Mouse (Mus musculus): ENCODE results near the gene Sin3a.
A peak's percentile ranks its signal among the peaks of the same experiment; 100 is the strongest.

Gene Sin3a

GRCm38 (mm10) chr9:57071801-57072351 lies at the start of gene Sin3a:
Sin3a (plus strand) TSS chr9:57072040.
- DNase-seq (ENCODE audit: low read depth, low spot score) = peak; percentile 93

GRCm38 (mm10) chr9:57031756-57032155 lies 40.1 kb upstream of the Sin3a start:
- DNase-seq (ENCODE audit: low read depth, low spot score) = no peak

GRCm38 (mm10) chr9:57056237-57056636 lies 15.6 kb upstream of the Sin3a start:
- peak; percentile 50 for DNase-seq (ENCODE audit: low read depth, low spot score)

GRCm38 (mm10) chr9:57064164-57064563 lies 7.7 kb upstream of the Sin3a start:
- DNase-seq (ENCODE audit: low read depth, low spot score) = no peak

- no peak for DNase-seq (ENCODE audit: low read depth, low spot score)
Measured at GRCm38 (mm10) chr9:57068266-57068665, 3.6 kb upstream of the Sin3a start.

- no peak for DNase-seq (ENCODE audit: low read depth, low spot score)
Measured at GRCm38 (mm10) chr9:57070262-57070661, 1.6 kb upstream of the Sin3a start.

- DNase-seq (ENCODE audit: low read depth, low spot score) = no peak
Measured at GRCm38 (mm10) chr9:57070800-57071545, 867 bp upstream of the Sin3a start.

GRCm38 (mm10) chr9:57072526-57072988 lies 717 bp downstream of the Sin3a start:
- no peak for DNase-seq (ENCODE audit: low read depth, low spot score)

GRCm38 (mm10) chr9:57072989-57073789 lies 1.3 kb downstream of the Sin3a start:
- peak; percentile 100 for DNase-seq (ENCODE audit: low read depth, low spot score)

GRCm38 (mm10) chr9:57073790-57074094 lies 1.9 kb downstream of the Sin3a start:
- DNase-seq (ENCODE audit: low read depth, low spot score) = no peak

GRCm38 (mm10) chr9:57074171-57074821 lies 2.5 kb downstream of the Sin3a start:
- DNase-seq (ENCODE audit: low read depth, low spot score) = peak; percentile 67

GRCm38 (mm10) chr9:57074822-57075603 lies 3.2 kb downstream of the Sin3a start:
- peak; percentile 91 for DNase-seq (ENCODE audit: low read depth, low spot score)

- DNase-seq (ENCODE audit: low read depth, low spot score) = peak; percentile 100
Measured at GRCm38 (mm10) chr9:57075681-57076381, 4.0 kb downstream of the Sin3a start.

- DNase-seq (ENCODE audit: low read depth, low spot score) = peak; percentile 94
Measured at GRCm38 (mm10) chr9:57076701-57077660, 5.1 kb downstream of the Sin3a start.

- peak; percentile 58 for DNase-seq (ENCODE audit: low read depth, low spot score)
Measured at GRCm38 (mm10) chr9:57082236-57082635, 10.4 kb downstream of the Sin3a start.

- DNase-seq (ENCODE audit: low read depth, low spot score) = peak; percentile 90
Measured at GRCm38 (mm10) chr9:57117261-57117755, 45.5 kb downstream of the Sin3a start.

- no peak for DNase-seq (ENCODE audit: low read depth, low spot score)
Measured at GRCm38 (mm10) chr9:57129641-57130040, 57.8 kb downstream of the Sin3a start.

GRCm38 (mm10) chr9:57130577-57131433 lies 59.0 kb downstream of the Sin3a start, which contains the start of gene Man2c1:
Man2c1 (plus strand) TSS chr9:57130690.
- DNase-seq (ENCODE audit: low read depth, low spot score) = peak; percentile 97
